Mouse (Mus musculus): Measurements from ENCODE around the gene Cyp2e1. TPM values are rescaled to one million over a fixed set of nuclear protein-coding genes. Genes with fewer than 3 reads are reported as not detected.
A peak's percentile ranks its signal among the peaks of the same experiment; 100 is the strongest.

Gene Cyp2e1
- polyA plus RNA-seq, 1 experiment from 2014 or later: not detected

DNA sequence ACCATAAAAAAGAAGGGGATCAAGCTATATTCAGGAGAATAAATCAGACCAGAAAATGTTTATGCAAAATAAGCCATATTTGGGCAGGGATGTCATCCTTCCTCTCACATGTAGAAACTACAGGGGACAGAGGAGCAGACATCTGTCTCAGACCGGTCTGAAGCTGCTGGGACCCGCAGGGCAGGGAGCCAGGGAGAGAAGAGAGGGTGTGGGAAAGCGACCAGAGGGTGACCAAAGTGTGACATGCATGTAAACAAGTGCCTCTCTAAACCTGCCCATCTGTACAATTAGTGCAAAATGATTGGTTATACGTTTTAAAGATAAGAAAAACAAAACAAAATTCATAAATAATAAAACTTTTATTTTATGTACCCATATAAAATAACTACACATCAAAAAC lies 56.6 kb downstream of the Cyp2e1 start:
- peak; percentile 43; the same call in 1 of the 2 replicates for ATAC-seq (ENCODE audit: low FRiP score, low read depth)
- H3K9ac ChIP-seq: no peak overlapping the region
- WGBS: 50% methylated on average over 4 of the region's 4 CpGs

DNA sequence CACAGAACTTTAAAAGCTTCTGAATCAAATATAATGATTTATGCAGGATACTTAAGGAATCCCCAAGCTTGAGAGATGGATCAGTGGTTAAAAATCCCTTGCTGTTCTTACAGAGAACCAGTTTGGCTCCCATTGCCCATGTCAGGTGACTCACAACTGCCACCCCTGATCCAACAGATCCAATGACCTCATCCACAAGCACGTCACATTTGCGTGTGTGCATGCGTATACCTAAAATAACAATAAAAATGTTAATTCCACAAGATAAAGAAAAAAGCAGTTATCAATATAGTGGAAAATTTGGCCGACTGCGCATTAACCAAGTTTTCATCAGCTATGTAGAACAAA lies 57.7 kb downstream of the Cyp2e1 start:
- Histone ChIP-seq H3K9me3 (no peaks in the 10 kb centered on the region), H3K27ac (replicated peaks) (peak overlapping the region; percentile 94), H3K4me2 (peak overlapping the region; percentile 59), H3K36me3 (peaks cover 9% of the 10 kb centered on the region), H3K4me1 (replicated peaks) (peaks cover 27% of the 10 kb centered on the region), H3K27me3 (0 out of 2 replicates have a peak, but pooled peaks cover 3% of the 10 kb centered on the region), H3K9ac (peak overlapping the region; percentile 67), H3K4me3 (peak overlapping the region; percentile 67)
- ATAC-seq (ENCODE audit: low FRiP score, low read depth): peak; percentile 59
- 41% methylated on average over 5 of the region's 5 CpGs for WGBS

More for the DNA sequence above, 56.6 kb downstream of the Cyp2e1 start:
- Histone ChIP-seq H3K9me3 (no peaks in the 10 kb centered on the region), H3K36me3 (peaks cover 9% of the 10 kb centered on the region), H3K4me2 (peak overlapping the region; percentile 44), H3K4me3 (no peak overlapping the region), H3K27ac (replicated peaks) (no peak overlapping the region), H3K27me3 (0 out of 2 replicates have a peak, but pooled peaks cover 3% of the 10 kb centered on the region), H3K4me1 (replicated peaks) (peaks cover 27% of the 10 kb centered on the region)

DNA sequence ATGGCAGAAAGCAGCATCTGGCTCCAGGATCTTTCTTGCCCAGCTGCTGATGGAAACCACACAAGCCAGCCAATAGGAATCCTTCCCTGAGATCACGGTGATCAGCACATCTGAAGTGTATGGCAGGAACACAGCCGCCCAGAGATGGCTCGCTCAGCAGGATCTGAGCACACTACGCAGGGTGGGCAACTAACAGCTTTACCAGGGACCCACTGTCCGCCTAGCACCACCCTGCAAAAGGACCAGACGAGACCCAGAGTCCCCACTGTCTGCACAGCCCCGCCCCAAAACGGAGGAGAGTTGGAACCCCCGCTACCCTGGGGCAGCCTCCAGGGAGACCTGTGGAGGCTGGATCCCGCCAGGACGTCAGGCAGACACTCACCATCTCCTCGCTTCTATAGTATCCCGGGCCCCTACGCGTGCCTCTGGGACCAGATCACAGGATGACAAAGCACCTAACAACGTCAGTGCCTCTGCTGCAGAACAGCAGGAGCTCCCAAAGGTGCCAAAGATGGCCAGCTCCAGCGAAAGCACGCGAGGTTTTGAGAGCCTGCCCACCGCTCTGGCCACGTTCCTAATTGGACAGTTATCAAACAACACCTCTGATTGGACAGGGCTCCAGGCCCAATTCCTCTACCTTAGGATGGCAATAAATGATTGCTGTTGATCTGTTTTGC lies 58.3 kb downstream of the Cyp2e1 start, which contains the start of gene Zfp941:
Gene Zfp941 (minus strand): TSS at position 526 of the 677 bp plus-strand sequence.
- WGBS: 3% methylated on average over 21 of the region's 21 CpGs
- Histone ChIP-seq H3K36me3 (peaks cover 9% of the 10 kb centered on the region), H3K4me3 (peak within 1 kb of the TSS; percentile 67), H3K9ac (peak within 1 kb of the TSS; percentile 67), H3K9me3 (no peaks in the 10 kb centered on the region), H3K4me2 (peak within 1 kb of the TSS; percentile 59), H3K27me3 (0 out of 2 replicates have a peak, but pooled peaks cover 3% of the 10 kb centered on the region), H3K4me1 (replicated peaks) (peaks cover 27% of the 10 kb centered on the region), H3K27ac (replicated peaks) (peak within 1 kb of the TSS; percentile 94)
- ATAC-seq (ENCODE audit: low FRiP score, low read depth): peak; percentile 93

DNA sequence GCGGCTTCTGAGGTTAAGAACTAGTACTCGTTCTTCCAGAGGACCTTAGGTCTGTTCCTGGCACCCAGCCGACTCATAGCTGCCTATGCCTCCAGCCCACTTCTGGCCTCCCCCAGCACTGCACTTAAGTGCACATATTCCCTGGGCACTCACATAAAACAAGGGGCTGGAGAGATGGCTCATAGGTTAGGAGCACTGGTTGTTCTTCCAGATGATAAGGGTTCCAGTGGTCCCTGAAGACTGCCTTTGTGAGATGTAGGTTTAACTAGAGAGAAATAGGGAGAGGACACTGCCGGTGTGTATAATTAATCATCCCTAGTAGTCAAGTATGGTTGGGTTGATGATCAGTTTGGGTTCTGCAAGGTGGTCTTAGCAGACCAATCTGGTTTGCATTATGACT lies 59.2 kb downstream of the Cyp2e1 start:
- no peak for ATAC-seq (ENCODE audit: low FRiP score, low read depth)
- 91% methylated on average over 4 of the region's 4 CpGs for WGBS
- Histone ChIP-seq H3K27me3 (0 out of 2 replicates have a peak, but pooled peaks cover 3% of the 10 kb centered on the region), H3K36me3 (peaks cover 5% of the 10 kb centered on the region), H3K9ac (no peak overlapping the region), H3K4me3 (no peak overlapping the region), H3K27ac (replicated peaks) (no peak overlapping the region), H3K9me3 (no peaks in the 10 kb centered on the region), H3K4me1 (replicated peaks) (peaks cover 18% of the 10 kb centered on the region), H3K4me2 (no peak overlapping the region)

Other genes starting within 250 kb of the Cyp2e1 start
- gene Olfr538, start 195.9 kb upstream of the Cyp2e1 start, polyA plus RNA-seq (2015; fragmentation: Nextera tagmentation; extraction: Ambion mirVana): not detected in 2 replicates
- 0.01 TPM in 1 of 2 replicates, not detected in the other for gene Olfr46, start 162.5 kb upstream of the Cyp2e1 start, polyA plus RNA-seq (2015; fragmentation: Nextera tagmentation; extraction: Ambion mirVana)
- gene Olfr61, start 134.8 kb upstream of the Cyp2e1 start, polyA plus RNA-seq (2015; fragmentation: Nextera tagmentation; extraction: Ambion mirVana): not detected in 2 replicates
- not detected in 2 replicates for gene Olfr53, start 117.3 kb upstream of the Cyp2e1 start, polyA plus RNA-seq (2015; fragmentation: Nextera tagmentation; extraction: Ambion mirVana)
- gene Olfr539, start 103.8 kb upstream of the Cyp2e1 start, polyA plus RNA-seq (2015; fragmentation: Nextera tagmentation; extraction: Ambion mirVana): 0.07 TPM in 1 of 2 replicates, not detected in the other
- gene Olfr45, start 81.8 kb upstream of the Cyp2e1 start, polyA plus RNA-seq (2015; fragmentation: Nextera tagmentation; extraction: Ambion mirVana): not detected in 2 replicates
- not detected in 2 replicates for gene Olfr541, start 66.5 kb upstream of the Cyp2e1 start, polyA plus RNA-seq (2015; fragmentation: Nextera tagmentation; extraction: Ambion mirVana)
- gene Syce1, start 24.1 kb downstream of the Cyp2e1 start, polyA plus RNA-seq (2015; fragmentation: Nextera tagmentation; extraction: Ambion mirVana): 0.40 and 0.42 TPM in 2 replicates
- gene Zfp941, start 58.4 kb downstream of the Cyp2e1 start, polyA plus RNA-seq (2015; fragmentation: Nextera tagmentation; extraction: Ambion mirVana): 27.1 and 28.3 TPM in 2 replicates
- 0.25 TPM in 2 replicates for gene Urah, start 71.3 kb downstream of the Cyp2e1 start, polyA plus RNA-seq (2015; fragmentation: Nextera tagmentation; extraction: Ambion mirVana)
- gene Scgb1c1, start 81.8 kb downstream of the Cyp2e1 start, polyA plus RNA-seq (2015; fragmentation: Nextera tagmentation; extraction: Ambion mirVana): not detected in 2 replicates
- not detected in 2 replicates for gene Odf3, start 84.1 kb downstream of the Cyp2e1 start, polyA plus RNA-seq (2015; fragmentation: Nextera tagmentation; extraction: Ambion mirVana)
- gene Gm45785, start 92.6 kb downstream of the Cyp2e1 start, polyA plus RNA-seq (2015; fragmentation: Nextera tagmentation; extraction: Ambion mirVana): not detected in 2 replicates
- 97.6 and 104 TPM in 2 replicates for gene Ric8a, start 93.2 kb downstream of the Cyp2e1 start, polyA plus RNA-seq (2015; fragmentation: Nextera tagmentation; extraction: Ambion mirVana)
- gene Bet1l, start 93.8 kb downstream of the Cyp2e1 start, polyA plus RNA-seq (2015; fragmentation: Nextera tagmentation; extraction: Ambion mirVana): 38.0 and 44.3 TPM in 2 replicates
- gene Psmd13, start 118.2 kb downstream of the Cyp2e1 start, polyA plus RNA-seq (2015; fragmentation: Nextera tagmentation; extraction: Ambion mirVana): 245 and 259 TPM in 2 replicates
- gene Sirt3, start 118.6 kb downstream of the Cyp2e1 start, polyA plus RNA-seq (2015; fragmentation: Nextera tagmentation; extraction: Ambion mirVana): 56.4 and 60.5 TPM in 2 replicates
- gene Cox8b, start 136.7 kb downstream of the Cyp2e1 start, polyA plus RNA-seq (2015; fragmentation: Nextera tagmentation; extraction: Ambion mirVana): not detected in 2 replicates
- gene Nlrp6, start 157.2 kb downstream of the Cyp2e1 start, polyA plus RNA-seq (2015; fragmentation: Nextera tagmentation; extraction: Ambion mirVana): 0.67 and 0.88 TPM in 2 replicates
- gene Pgghg, start 177.7 kb downstream of the Cyp2e1 start, polyA plus RNA-seq (2015; fragmentation: Nextera tagmentation; extraction: Ambion mirVana): 9.1 TPM in 2 replicates
- gene Ifitm5, start 186.6 kb downstream of the Cyp2e1 start, polyA plus RNA-seq (2015; fragmentation: Nextera tagmentation; extraction: Ambion mirVana): 0.75 and 0.82 TPM in 2 replicates
- gene Gm45717, start 192.2 kb downstream of the Cyp2e1 start, polyA plus RNA-seq (2015; fragmentation: Nextera tagmentation; extraction: Ambion mirVana): not detected in 2 replicates
- 190 and 193 TPM in 2 replicates for gene Ifitm2, start 192.2 kb downstream of the Cyp2e1 start, polyA plus RNA-seq (2015; fragmentation: Nextera tagmentation; extraction: Ambion mirVana)
- 16.6 and 19.9 TPM in 2 replicates for gene Ifitm1, start 203.5 kb downstream of the Cyp2e1 start, polyA plus RNA-seq (2015; fragmentation: Nextera tagmentation; extraction: Ambion mirVana)
- gene Ifitm3, start 247.0 kb downstream of the Cyp2e1 start, polyA plus RNA-seq (2015; fragmentation: Nextera tagmentation; extraction: Ambion mirVana): 36.8 and 54.6 TPM in 2 replicates

Data from hindbrain, embryonic 15.5 days (tissue).